Mouse (Mus musculus) stomach, postnatal 0 days (tissue): ENCODE measurements around the gene Pik3c2a.

Experiments
- CTCF ChIP-seq: IDR thresholded peaks from 2 replicates; pipeline ENCODE4 v1.5.1; 2016; ENCODE audit warnings: antibody characterized with exemption, low read depth, mild to moderate bottlenecking, moderate library complexity
- EP300 ChIP-seq: optimal IDR thresholded peaks from 2 replicates; pipeline ENCODE3; 2016; ENCODE audit warnings: antibody characterized with exemption

DNA sequence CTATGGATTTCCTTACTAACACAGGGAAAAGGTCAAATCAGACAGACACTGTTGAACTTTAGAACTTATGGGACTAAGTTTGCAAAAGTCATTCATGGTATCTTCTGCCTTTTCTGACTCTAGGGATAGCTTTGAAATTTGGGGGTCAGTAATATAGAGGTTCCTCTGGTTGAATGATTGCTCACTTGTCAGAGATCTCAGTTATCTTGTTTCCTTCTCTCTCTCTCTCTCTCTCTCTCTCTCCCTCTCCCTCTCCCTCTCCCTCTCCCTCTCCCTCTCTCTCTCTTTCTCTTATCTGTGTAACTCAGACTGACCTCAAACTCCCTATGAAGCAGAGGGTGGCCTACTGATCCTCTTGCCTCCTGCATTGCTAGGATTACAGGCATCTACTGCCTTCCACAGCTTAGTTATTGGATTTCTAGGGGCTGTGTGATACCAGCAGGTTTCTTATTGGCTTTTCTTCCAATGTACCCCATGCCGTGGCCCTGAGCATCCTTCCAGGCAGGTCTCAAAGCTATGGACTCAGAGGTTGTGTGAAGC is 41.9 kb upstream of the Pik3c2a start:
- no peak for TF ChIP-seq CTCF
- no peak for TF ChIP-seq EP300
